Mouse (Mus musculus) forebrain, embryonic 14.5 days (tissue): ENCODE results near the gene Mrnip. TPM values are rescaled to one million over a fixed set of nuclear protein-coding genes. Genes with fewer than 3 reads are reported as not detected.
"Not testable (repeated sequence)": the region's sequence is repeated elsewhere in the genome, so short reads cannot be mapped to it uniquely, and the experiment has no call there.

Experiments
- ATAC-seq: fragments of 200-750 bp; cut with Nextera tagmentation; 2 replicates; pipeline ENCODE4 v1.8.0; 2017; ENCODE audit warnings: mild to moderate bottlenecking, moderate library complexity
- DNase-seq: peaks from one replicate; pipeline ENCODE4 v3.0.0-alpha.2; 2015; ENCODE audit warnings: low spot score
- H3K27ac ChIP-seq: fragments of 300-500 bp; sonication (generic); 2 replicates; pipeline ENCODE4 v1.5.1; 2014; ENCODE audit warnings: low read depth, mild to moderate bottlenecking, control low read depth, low read length, moderate library complexity
- H3K27me3 ChIP-seq: fragments of 300-500 bp; sonication (generic); replicated peaks from 2 replicates; pipeline ENCODE4 v1.6.1; 2014; ENCODE audit warnings: low read length, control low read depth, mixed read lengths; ENCODE audit not compliant: control insufficient read depth, insufficient read depth
- H3K36me3 ChIP-seq: fragments of 300-500 bp; sonication (generic); 2 replicates; pipeline ENCODE4 v1.6.1; 2014; ENCODE audit warnings: low read length, control low read depth; ENCODE audit not compliant: control insufficient read depth, insufficient read depth
- H3K4me1 ChIP-seq: fragments of 300-500 bp; sonication (generic); 2 replicates; pipeline ENCODE4 v1.6.1; 2014; ENCODE audit warnings: antibody characterized with exemption, low read length, control low read depth; ENCODE audit not compliant: control insufficient read depth, insufficient read depth
- H3K4me2 ChIP-seq: fragments of 300-500 bp; sonication (generic); 2 replicates; pipeline ENCODE4 v1.6.1; 2014; ENCODE audit warnings: mild to moderate bottlenecking, control low read depth, low read length
- H3K4me3 ChIP-seq: fragments of 300-500 bp; sonication (generic); 2 replicates; pipeline ENCODE4 v1.5.1; 2014; ENCODE audit warnings: low read depth, low read length, control low read depth
- H3K9ac ChIP-seq: fragments of 300-500 bp; sonication (generic); 2 replicates; pipeline ENCODE4 v1.6.1; 2014; ENCODE audit warnings: mild to moderate bottlenecking, low read length, control low read depth, moderate library complexity
- H3K9me3 ChIP-seq: fragments of 300-500 bp; sonication (generic); replicated peaks from 2 replicates; pipeline ENCODE4 v1.6.1; 2016; ENCODE audit warnings: low read length, control low read depth, mixed read lengths; ENCODE audit not compliant: control insufficient read depth
- WGBS: fragments of 180-500 bp; shearing (Covaris S2); extraction: QIAGEN DNeasy Blood & Tissue Kit; methylation state at CpG from one replicate; pipeline ENCODE4 v1.1.7; 2014; 5-methylcytosine and 5-hydroxymethylcytosine counted together
- polyA plus RNA-seq: library from polyadenylated mRNA; unstranded; fragments of >200 nt; fragmentation: Nextera tagmentation; extraction: Ambion mirVana; gene quantifications from 2 replicates; pipeline ENCODE4 v1.2.1, GENCODE M21; 2014

Mrnip gene
- 34.5 and 41.5 TPM in 2 replicates for polyA plus RNA-seq

GRCm38 (mm10) chr11:50174111-50174729, at the start of gene Mrnip:
TSS of gene Mrnip (plus strand) at chr11:50174444.
- peak; percentile 56 for ATAC-seq
- not testable (repeated sequence) for H3K4me1 ChIP-seq, H3K27me3 ChIP-seq, H3K9me3 ChIP-seq, DNase-seq
- WGBS, result 6% methylated on average over 19 of the region's 19 CpGs
- Histone ChIP-seq H3K27ac (peak within 1 kb of the TSS; percentile 80), H3K9ac (peak within 1 kb of the TSS; percentile 73), H3K4me2 (peak within 1 kb of the TSS; percentile 81), H3K36me3 (peaks cover 48% of the 10 kb centered on the region), H3K4me3 (peak within 1 kb of the TSS; percentile 66)

GRCm38 (mm10) chr11:50127781-50128180, 46.5 kb upstream of the Mrnip start:
- 8% methylated on average over 10 of the region's 10 CpGs for WGBS
- H3K36me3 ChIP-seq, result no peaks in the 10 kb centered on the region
- no peak overlapping the region for H3K4me3 ChIP-seq
- H3K27me3 ChIP-seq, result no peaks in the 10 kb centered on the region
- peaks cover 8% of the 10 kb centered on the region for H3K4me1 ChIP-seq
- DNase-seq (no peak), ATAC-seq (no peak)
- no peak overlapping the region for H3K9ac ChIP-seq
- no peak overlapping the region for H3K27ac ChIP-seq
- H3K4me2 ChIP-seq, result peak overlapping the region; percentile 26; the same call in 1 of the 2 replicates
- no peaks in the 10 kb centered on the region for H3K9me3 ChIP-seq

GRCm38 (mm10) chr11:50130811-50131766, 43.2 kb upstream of the Mrnip start, which contains the start of gene Tbc1d9b:
TSS of gene Tbc1d9b (plus strand) at chr11:50131396.
- Histone ChIP-seq H3K36me3 (peaks cover 6% of the 10 kb centered on the region), H3K27ac (peak within 1 kb of the TSS; percentile 84), H3K4me1 (peaks cover 8% of the 10 kb centered on the region), H3K27me3 (no peaks in the 10 kb centered on the region), H3K9me3 (no peaks in the 10 kb centered on the region), H3K4me3 (peak within 1 kb of the TSS; percentile 87), H3K9ac (peak within 1 kb of the TSS; percentile 99), H3K4me2 (peak within 1 kb of the TSS; percentile 90)
- DNase-seq, result peak; percentile 93
- peak; percentile 95 for ATAC-seq
- WGBS, result under 1% methylated on average over 77 of the region's 77 CpGs

- peak overlapping the region; percentile 99 for H3K9ac ChIP-seq
- no peaks in the 10 kb centered on the region for H3K9me3 ChIP-seq
- peak overlapping the region; percentile 87 for H3K4me3 ChIP-seq
- ATAC-seq (peak; percentile 13), DNase-seq (peak; percentile 24)
- H3K4me2 ChIP-seq, result peak overlapping the region; percentile 90
- peaks cover 13% of the 10 kb centered on the region for H3K36me3 ChIP-seq
- H3K4me1 ChIP-seq, result peaks cover 8% of the 10 kb centered on the region
- H3K27me3 ChIP-seq, result no peaks in the 10 kb centered on the region
- H3K27ac ChIP-seq, result no peak overlapping the region
- WGBS, result 12% methylated on average over 10 of the region's 10 CpGs
These were observed 42.4 kb upstream of the Mrnip start for GRCm38 (mm10) chr11:50131801-50132201.

GRCm38 (mm10) chr11:50132265-50132664, 42.0 kb upstream of the Mrnip start:
- peak overlapping the region; percentile 90 for H3K4me2 ChIP-seq
- WGBS, result 78% methylated on average over 6 of the region's 6 CpGs
- H3K4me1 ChIP-seq, result peaks cover 8% of the 10 kb centered on the region
- H3K36me3 ChIP-seq, result peaks cover 17% of the 10 kb centered on the region
- peak overlapping the region; percentile 87 for H3K4me3 ChIP-seq
- no peak for ATAC-seq
- peak overlapping the region; percentile 99 for H3K9ac ChIP-seq
- no peak overlapping the region for H3K27ac ChIP-seq
- H3K9me3 ChIP-seq, result no peaks in the 10 kb centered on the region
- DNase-seq, result no peak
- H3K27me3 ChIP-seq, result no peaks in the 10 kb centered on the region

GRCm38 (mm10) chr11:50134136-50134859, 39.9 kb upstream of the Mrnip start:
- Histone ChIP-seq H3K9me3 (no peaks in the 10 kb centered on the region), H3K4me3 (no peak overlapping the region), H3K9ac (no peak overlapping the region), H3K27me3 (no peaks in the 10 kb centered on the region), H3K4me2 (no peak overlapping the region), H3K36me3 (peaks cover 36% of the 10 kb centered on the region), H3K27ac (no peak overlapping the region), H3K4me1 (peaks cover 8% of the 10 kb centered on the region)
- ATAC-seq, result no peak
- 86% methylated on average over 10 of the region's 10 CpGs for WGBS
- no peak for DNase-seq

GRCm38 (mm10) chr11:50138206-50138822, 35.9 kb upstream of the Mrnip start:
- 75% methylated on average over 10 of the region's 10 CpGs for WGBS
- Histone ChIP-seq H3K4me3 (no peak overlapping the region), H3K4me1 (no peaks in the 10 kb centered on the region), H3K9me3 (no peaks in the 10 kb centered on the region), H3K4me2 (no peak overlapping the region), H3K36me3 (peaks cover 76% of the 10 kb centered on the region), H3K27ac (no peak overlapping the region), H3K9ac (no peak overlapping the region), H3K27me3 (no peaks in the 10 kb centered on the region)
- ATAC-seq (no peak), DNase-seq (no peak)

GRCm38 (mm10) chr11:50139571-50139970, 34.7 kb upstream of the Mrnip start:
- Histone ChIP-seq H3K9ac (no peak overlapping the region), H3K27ac (no peak overlapping the region), H3K9me3 (no peaks in the 10 kb centered on the region), H3K36me3 (peaks cover 80% of the 10 kb centered on the region), H3K4me3 (no peak overlapping the region), H3K4me1 (no peaks in the 10 kb centered on the region), H3K27me3 (no peaks in the 10 kb centered on the region), H3K4me2 (no peak overlapping the region)
- 89% methylated on average over 7 of the region's 7 CpGs for WGBS
- DNase-seq, result no peak
- ATAC-seq, result no peak
